Mouse (Mus musculus) fat pad, adult 2 months (tissue): Measurements from ENCODE around the gene Fam20a.
"Not testable (repeated sequence)": the region's sequence is repeated elsewhere in the genome, so short reads cannot be mapped to it uniquely, and the experiment has no call there.

Experiments
- DNase-seq: peaks from one replicate; pipeline ENCODE4 v3.0.0-alpha.2; 2011; ENCODE audit warnings: low read depth, low spot score; ENCODE audit errors: extremely low read depth

Gene Fam20a

DNA sequence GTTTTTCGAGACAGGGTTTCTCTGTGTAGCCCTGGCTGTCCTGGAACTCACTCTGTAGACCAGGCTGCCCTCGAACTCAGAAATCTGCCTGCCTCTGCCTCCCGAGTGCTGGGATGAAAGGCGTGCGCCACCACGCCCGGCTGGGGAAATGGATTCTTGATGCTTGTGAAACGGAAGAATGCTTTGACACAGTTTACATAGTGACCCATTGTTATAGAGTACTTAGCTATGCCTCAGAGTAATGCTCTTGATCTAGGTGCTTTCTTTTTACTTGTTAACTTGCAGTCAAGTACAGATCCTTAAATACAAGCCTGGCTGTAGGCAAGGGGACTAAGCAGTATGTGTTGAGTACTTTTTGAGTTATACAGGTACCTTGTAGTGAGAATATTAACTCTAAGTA lies 61.6 kb downstream of the Fam20a start:
- not testable (repeated sequence) for DNase-seq

- no peak for DNase-seq
These were observed 65.8 kb downstream of the Fam20a start for GRCm38 (mm10) chr11:109656232-109656631.

- DNase-seq: no peak
These were observed 67.5 kb downstream of the Fam20a start for GRCm38 (mm10) chr11:109654581-109654980.

DNA sequence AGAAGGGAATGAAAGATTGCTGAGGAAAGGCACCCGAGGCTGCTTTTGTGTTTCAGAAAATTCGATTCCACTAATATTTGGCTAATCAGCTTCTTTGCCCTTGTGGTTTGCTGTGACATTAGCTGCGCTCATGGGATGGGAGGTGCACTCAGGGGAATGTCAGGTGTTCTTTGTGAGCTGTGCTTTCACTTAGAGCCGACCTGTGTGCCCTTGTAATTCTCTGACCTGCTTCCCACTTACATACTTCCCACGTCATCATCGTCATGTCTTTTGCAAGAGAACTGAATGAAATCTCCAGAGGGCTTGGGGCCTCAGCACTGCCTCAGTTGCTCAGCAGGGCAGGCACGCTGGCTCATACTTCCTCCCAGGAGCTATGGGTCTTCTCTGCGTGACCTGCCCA lies 68.9 kb downstream of the Fam20a start:
- no peak for DNase-seq

- DNase-seq: no peak
These were observed 69.6 kb downstream of the Fam20a start for GRCm38 (mm10) chr11:109652505-109652904.

GRCm38 (mm10) chr11:109651566-109652024 lies 70.5 kb downstream of the Fam20a start:
- no peak for DNase-seq

DNA sequence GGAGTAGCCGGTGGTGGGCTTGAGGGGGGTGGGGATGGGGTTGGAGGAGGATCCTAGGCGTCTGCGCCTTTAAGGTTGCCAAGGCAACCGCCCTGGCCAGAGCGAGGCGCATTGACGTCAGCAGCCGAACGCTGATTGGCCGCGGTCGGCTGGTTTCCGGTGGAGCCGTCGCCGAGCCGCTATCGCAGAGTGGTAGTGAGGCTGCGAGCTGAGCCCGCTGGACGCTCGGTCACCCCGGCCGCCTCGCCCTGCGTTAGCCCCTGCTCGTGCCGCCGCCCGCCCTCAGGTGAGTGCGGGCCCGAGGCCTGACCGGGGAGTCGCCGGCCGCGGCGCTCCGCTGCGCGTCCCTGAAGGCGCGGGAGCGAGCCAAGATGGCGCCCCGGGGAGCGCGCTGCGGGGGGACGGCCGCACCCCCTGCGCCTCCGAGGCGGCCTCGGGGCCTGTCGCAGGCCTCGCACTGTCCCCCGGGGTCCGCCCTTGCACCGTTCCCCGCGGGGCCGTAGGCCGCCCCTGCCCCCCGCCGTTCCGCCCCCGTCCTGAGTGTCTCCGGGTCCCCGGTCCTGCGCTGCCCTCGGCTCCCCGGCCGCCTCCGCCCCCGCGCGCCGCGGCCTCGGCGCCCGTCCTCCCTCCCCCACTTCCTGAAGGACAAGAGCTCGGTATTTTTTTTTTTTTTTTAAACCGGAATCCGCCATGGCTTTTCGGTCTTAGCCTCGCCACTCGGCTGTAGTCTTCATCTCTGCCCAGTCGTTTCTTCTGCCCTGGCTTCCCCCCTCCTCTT lies 71.1 kb downstream of the Fam20a start:
- DNase-seq: no peak

- no peak for DNase-seq
These were observed 71.9 kb downstream of the Fam20a start for GRCm38 (mm10) chr11:109649975-109650701.

DNA sequence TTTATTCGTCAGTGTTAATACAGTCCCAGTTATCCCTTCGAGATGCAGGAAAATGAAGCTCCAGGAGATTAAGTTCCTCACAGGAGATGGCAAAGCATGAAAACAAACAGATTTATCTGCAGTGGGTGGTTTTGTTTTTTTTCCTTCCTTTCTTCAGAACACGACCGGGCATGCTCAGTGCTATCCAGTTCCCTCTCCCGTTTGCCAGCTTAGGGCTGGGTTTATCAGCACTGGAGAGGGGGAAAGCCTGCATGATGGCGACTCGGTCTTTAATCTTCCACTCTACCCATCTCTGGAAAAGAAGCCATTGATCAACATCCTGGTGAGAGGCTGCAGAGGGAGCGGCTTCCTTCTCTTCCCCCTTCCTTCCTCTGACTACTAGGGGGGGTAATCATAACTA lies 72.9 kb downstream of the Fam20a start, which contains the start of gene Prkar1a:
Prkar1a (plus strand) TSS at position 200 of the 400 bp plus-strand sequence.
- DNase-seq: no peak

GRCm38 (mm10) chr11:109648510-109648909 lies 73.6 kb downstream of the Fam20a start:
- DNase-seq: no peak

- DNase-seq: no peak
These were observed 80.4 kb downstream of the Fam20a start for GRCm38 (mm10) chr11:109641498-109642222.

DNA sequence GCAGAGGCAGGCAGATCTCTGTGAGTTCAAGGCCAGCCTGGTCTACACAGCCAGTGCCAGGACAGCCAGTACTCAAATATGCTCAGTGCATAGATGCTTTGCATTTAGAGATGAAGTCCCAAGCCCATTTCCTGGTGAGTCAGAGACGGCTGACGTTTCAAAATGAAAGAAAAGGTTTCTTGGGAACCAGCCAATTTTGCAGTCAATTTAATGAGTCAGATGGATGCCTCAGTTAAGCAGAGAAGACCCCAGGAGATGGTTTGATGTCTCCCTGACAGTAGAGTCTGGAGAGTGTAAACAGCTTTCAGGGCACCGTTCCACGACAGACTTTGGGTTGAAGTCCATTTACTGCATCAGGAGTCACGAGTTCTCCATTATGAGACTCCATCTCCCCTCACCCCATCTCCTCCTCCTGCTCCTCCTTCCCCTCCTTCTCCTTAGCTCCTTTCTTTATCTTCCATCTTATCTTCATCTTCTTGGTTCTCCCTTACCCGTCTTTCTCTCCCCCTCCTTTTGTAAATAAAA lies 86.1 kb downstream of the Fam20a start:
- no peak for DNase-seq

GRCm38 (mm10) chr11:109634928-109635327 lies 87.2 kb downstream of the Fam20a start:
- DNase-seq: no peak

- DNase-seq: no peak
These were observed 93.0 kb downstream of the Fam20a start for GRCm38 (mm10) chr11:109629021-109629521.

DNA sequence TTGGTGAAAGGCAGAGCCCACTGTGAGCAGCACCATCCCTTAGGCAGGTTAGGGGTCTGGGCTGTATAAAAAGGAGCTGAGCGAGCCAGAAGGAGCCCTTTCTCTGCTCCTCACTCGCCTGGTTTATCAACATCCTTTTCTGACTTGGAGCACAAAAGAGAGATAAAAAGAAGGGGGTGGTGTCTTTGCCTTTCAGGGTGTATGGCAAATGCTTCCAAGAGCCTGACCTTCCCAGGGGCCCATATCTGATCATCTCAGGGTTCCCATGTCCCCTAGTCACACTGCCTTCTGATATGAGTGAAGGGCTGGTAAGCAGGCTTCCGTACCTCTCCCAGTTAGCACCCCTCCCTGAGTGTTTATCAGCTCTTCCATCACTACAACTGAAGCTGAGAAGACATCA lies 94.0 kb downstream of the Fam20a start:
- no peak for DNase-seq

- DNase-seq: no peak
These were observed 94.4 kb downstream of the Fam20a start for GRCm38 (mm10) chr11:109627648-109628047.

DNA sequence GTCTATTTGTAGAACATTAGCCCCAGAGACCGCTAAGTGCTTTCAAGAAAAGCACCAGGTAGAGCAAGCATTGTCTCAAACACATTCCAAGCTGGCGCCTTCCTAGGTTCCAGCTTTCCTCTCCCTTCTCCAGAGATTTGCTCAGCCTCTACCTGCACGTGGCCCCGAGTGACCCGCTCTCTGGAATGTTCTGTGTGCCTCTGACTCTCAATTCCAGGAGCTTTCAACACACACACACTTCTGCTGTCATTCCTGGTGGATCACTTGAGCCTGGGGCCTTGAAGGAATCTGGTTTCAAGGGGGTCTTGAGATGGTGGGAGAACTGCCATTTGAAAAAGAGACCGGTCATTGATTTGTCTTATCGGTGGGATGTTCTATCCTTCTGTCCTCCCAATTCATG lies 98.8 kb downstream of the Fam20a start:
- DNase-seq: no peak

- no peak for DNase-seq
These were observed 99.5 kb downstream of the Fam20a start for GRCm38 (mm10) chr11:109622518-109623037.

DNA sequence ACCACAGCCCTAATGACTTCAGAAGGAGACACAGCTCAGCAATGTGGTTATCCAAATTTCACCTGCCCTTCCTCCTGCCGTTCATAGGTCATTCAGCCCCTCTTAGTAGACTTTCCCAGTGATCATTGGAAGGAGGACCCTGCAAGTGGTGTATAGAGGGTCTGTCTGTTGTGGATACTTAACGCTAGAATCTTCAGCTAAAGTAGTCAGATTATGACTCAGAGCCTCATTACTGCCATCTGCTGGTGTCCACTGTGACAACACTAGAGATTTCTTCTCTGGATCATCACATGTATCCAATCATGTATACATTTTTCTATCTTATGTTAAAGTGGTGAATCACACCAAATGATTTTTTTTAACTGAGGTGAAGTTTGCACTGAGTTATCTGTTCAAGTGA lies 100.9 kb downstream of the Fam20a start:
- no peak for DNase-seq

GRCm38 (mm10) chr11:109620356-109620755 lies 101.7 kb downstream of the Fam20a start:
- no peak for DNase-seq
